Mouse (Mus musculus) CD4-positive, CD25-positive, alpha-beta regulatory T cell, adult 9 weeks (primary cell): ENCODE results near the gene Cept1. TPM values are rescaled to one million over a fixed set of nuclear protein-coding genes. Genes with fewer than 3 reads are reported as not detected.

Source experiments
- polyA plus RNA-seq: library from polyadenylated mRNA; unstranded; fragments of 100-300 nt; shearing (Covaris generic); gene quantifications from one replicate; pipeline ENCODE4 v1.2.1, GENCODE M21; 2017

Cept1 gene
- polyA plus RNA-seq = 113 TPM

GRCm38 (mm10) chr3:106547171-106547923, at the start of gene Cept1, which contains the start of gene Dram2:
Gene Cept1, minus strand, starts transcription at chr3:106547802.
Gene Dram2, plus strand, starts transcription at chr3:106547798.

GRCm38 (mm10) chr3:106482281-106483081, 65.1 kb downstream of the Cept1 start, which contains the start of gene Dennd2d:
Gene Dennd2d, plus strand, starts transcription at chr3:106482405.

Other genes with a start within 250 kb of the Cept1 start
- 0.60 TPM for gene Chil6, start 141.6 kb downstream of the Cept1 start, polyA plus RNA-seq
- gene Dennd2d, start 65.4 kb downstream of the Cept1 start, polyA plus RNA-seq = 231 TPM
- 61.0 TPM for gene Dram2, start within 50 bp of the Cept1 start, polyA plus RNA-seq
- 61.0 TPM for gene Lrif1, start 137.2 kb upstream of the Cept1 start, polyA plus RNA-seq
- gene Cd53, start 242.3 kb upstream of the Cept1 start, polyA plus RNA-seq = 1,043 TPM